8 mouse cellular contexts compared by ENCODE assay signal in the genomic region with DNA sequence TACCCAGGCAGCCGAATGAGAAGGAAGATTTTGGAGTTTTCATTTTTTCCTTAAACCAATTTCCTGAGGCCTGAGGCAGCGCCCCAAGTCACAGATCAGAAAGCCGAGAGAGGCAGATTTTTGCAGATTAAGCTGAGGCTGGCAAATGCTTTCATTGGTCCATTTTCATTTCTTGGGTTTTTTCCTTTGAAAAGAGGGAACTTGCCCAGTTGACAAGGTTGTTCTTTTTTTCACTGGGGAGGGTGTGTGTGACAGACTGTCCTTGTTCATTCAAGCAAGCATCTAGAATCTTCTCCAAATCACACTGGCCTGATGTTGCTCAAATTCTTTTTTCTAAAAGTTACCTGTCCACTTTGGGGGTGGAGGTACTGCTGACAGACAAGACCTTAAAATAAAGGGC. TPM values are rescaled to one million over a fixed set of nuclear protein-coding genes. Genes with fewer than 3 reads are reported as not detected.
DNase-seq lines count a peak whose midpoint lies in the region; ATAC-seq and TF ChIP-seq lines count a peak whose summit lies in the region.

No protein-coding gene starts in this region.

- no peak for TF ChIP-seq CTCF in intestine, postnatal 0 days (IDR thresholded peaks at IDR 0.05; ENCODE audit: low read depth)

- intact Hi-C loops in heart, postnatal 14 days (cut with DNase I), result no loop called here

- no peak for ATAC-seq in heart, embryonic 13.5 days (ENCODE audit: extremely low read depth, insufficient number of reproducible peaks, low FRiP score, low TSS enrichment)
- no peak for ATAC-seq in neural tube, embryonic 12.5 days (ENCODE audit: low FRiP score, low read depth)
- ATAC-seq in neural tube, embryonic 15.5 days (ENCODE audit: low FRiP score), result no peak
- no peak for ATAC-seq in intestine, postnatal 0 days

- no peak overlapping the region for H3K27ac ChIP-seq in heart, embryonic 13.5 days (replicated peaks)
- H3K27ac ChIP-seq in neural tube, embryonic 12.5 days, result no peak overlapping the region
- no peak overlapping the region for H3K27ac ChIP-seq in neural tube, embryonic 15.5 days (replicated peaks)
- no peak overlapping the region for H3K27ac ChIP-seq in intestine, postnatal 0 days (ENCODE audit: low read depth, low read length)

- peak overlapping the region; percentile 94 for H3K4me2 ChIP-seq in heart, embryonic 13.5 days
- H3K4me2 ChIP-seq in neural tube, embryonic 12.5 days (replicated peaks), result peak overlapping the region; percentile 94
- H3K4me2 ChIP-seq in neural tube, embryonic 15.5 days, result no peak overlapping the region
- H3K4me2 ChIP-seq in intestine, postnatal 0 days (replicated peaks; ENCODE audit: low read depth), result peak overlapping the region; percentile 91

- peak overlapping the region; percentile 64; the same call in 1 of the 2 replicates for H3K4me3 ChIP-seq in heart, embryonic 13.5 days
- H3K4me3 ChIP-seq in neural tube, embryonic 12.5 days, result 0 out of 2 replicates have a peak overlapping the region, but pooled peaks have one; percentile 8
- H3K4me3 ChIP-seq in neural tube, embryonic 15.5 days (replicated peaks), result no peak overlapping the region
- H3K4me3 ChIP-seq in intestine, postnatal 0 days (ENCODE audit: low read depth, low read length), result peak overlapping the region; percentile 69

- H3K4me1 ChIP-seq in heart, embryonic 13.5 days, result peaks cover 37% of the 10 kb centered on the region
- H3K4me1 ChIP-seq in neural tube, embryonic 12.5 days, result peaks cover 46% of the 10 kb centered on the region
- peaks cover 15% of the 10 kb centered on the region for H3K4me1 ChIP-seq in neural tube, embryonic 15.5 days
- peaks cover 4% of the 10 kb centered on the region; the same call in 1 of the 2 replicates for H3K4me1 ChIP-seq in intestine, postnatal 0 days (replicated peaks; ENCODE audit: control insufficient read depth, insufficient read depth, low read length)

- no peaks in the 10 kb centered on the region for H3K9me3 ChIP-seq in heart, embryonic 13.5 days
- no peaks in the 10 kb centered on the region for H3K9me3 ChIP-seq in neural tube, embryonic 12.5 days
- no peaks in the 10 kb centered on the region for H3K9me3 ChIP-seq in neural tube, embryonic 15.5 days (replicated peaks)
- H3K9me3 ChIP-seq in intestine, postnatal 0 days (ENCODE audit: control insufficient read depth), result no peaks in the 10 kb centered on the region

- no peak for DNase-seq in heart, postnatal 14 days
- no peak for DNase-seq in frontal cortex, postnatal 25 days (ENCODE audit: low spot score in 2 of 2)
- DNase-seq in spleen, postnatal 4 days (ENCODE audit: low spot score in 2 of 2), result no peak
- DNase-seq in cerebellum, adult 8-10 months, result no peak

- peaks cover 5% of the 10 kb centered on the region; the same call in 1 of the 2 replicates for H3K27me3 ChIP-seq in heart, embryonic 13.5 days (replicated peaks)
- 0 out of 2 replicates have a peak, but pooled peaks cover 5% of the 10 kb centered on the region for H3K27me3 ChIP-seq in neural tube, embryonic 12.5 days (replicated peaks)
- peaks cover 14% of the 10 kb centered on the region for H3K27me3 ChIP-seq in neural tube, embryonic 15.5 days (replicated peaks)
- H3K27me3 ChIP-seq in intestine, postnatal 0 days (replicated peaks; ENCODE audit: control insufficient read depth, insufficient read depth, low read length), result no peaks in the 10 kb centered on the region

- 42% methylated on average over 3 of the region's 3 CpGs for WGBS in heart, embryonic 13.5 days
- 47% methylated on average over 3 of the region's 3 CpGs for WGBS in neural tube, embryonic 12.5 days
- WGBS in neural tube, embryonic 15.5 days, result 42% methylated on average over 3 of the region's 3 CpGs
- WGBS in intestine, postnatal 0 days, result 58% methylated on average over 3 of the region's 3 CpGs

- no peaks in the 10 kb centered on the region for H3K36me3 ChIP-seq in heart, embryonic 13.5 days
- H3K36me3 ChIP-seq in neural tube, embryonic 12.5 days, result no peaks in the 10 kb centered on the region
- H3K36me3 ChIP-seq in neural tube, embryonic 15.5 days, result no peaks in the 10 kb centered on the region
- H3K36me3 ChIP-seq in intestine, postnatal 0 days (ENCODE audit: control insufficient read depth, insufficient read depth), result no peaks in the 10 kb centered on the region

- H3K9ac ChIP-seq in heart, embryonic 13.5 days, result no peak overlapping the region
- H3K9ac ChIP-seq in neural tube, embryonic 12.5 days, result no peak overlapping the region
- H3K9ac ChIP-seq in neural tube, embryonic 15.5 days (replicated peaks), result no peak overlapping the region
- no peak overlapping the region for H3K9ac ChIP-seq in intestine, postnatal 0 days (ENCODE audit: low read depth, low read length)

RNA-seq across cellular contexts. Expression of a gene that starts 2.5 kb away (rescaled TPM):
- polyA plus RNA-seq in heart, embryonic 13.5 days (2015; fragmentation: Nextera tagmentation; extraction: Ambion mirVana), result 3.0 and 3.1 TPM in 2 replicates
- total RNA-seq in heart, postnatal 14 days (2021), result under 1 TPM; 0.88 to 0.98 TPM
- polyA plus RNA-seq in neural tube, embryonic 12.5 days (2016; fragmentation: Nextera tagmentation; extraction: Ambion mirVana), result 7.8 and 8.4 TPM in 2 replicates
- polyA plus RNA-seq in neural tube, embryonic 15.5 days (2015; fragmentation: Nextera tagmentation; extraction: Ambion mirVana), result 1.5 and 4.2 TPM in 2 replicates
- 10.0 and 10.9 TPM in 2 replicates for polyA plus RNA-seq in intestine, postnatal 0 days (2015; fragmentation: Nextera tagmentation; extraction: Ambion mirVana)

RNA-seq across cellular contexts. Expression of a gene that starts 40.7 kb away (rescaled TPM):
- polyA plus RNA-seq in heart, embryonic 13.5 days (2015; fragmentation: Nextera tagmentation; extraction: Ambion mirVana), result 8.0 and 9.9 TPM in 2 replicates
- 1 to 10 TPM; 2.3 to 2.5 TPM for total RNA-seq in heart, postnatal 14 days (2021)
- 10.7 and 11.7 TPM in 2 replicates for polyA plus RNA-seq in neural tube, embryonic 12.5 days (2016; fragmentation: Nextera tagmentation; extraction: Ambion mirVana)
- 11.3 and 11.9 TPM in 2 replicates for polyA plus RNA-seq in neural tube, embryonic 15.5 days (2015; fragmentation: Nextera tagmentation; extraction: Ambion mirVana)
- 49.8 and 55.6 TPM in 2 replicates for polyA plus RNA-seq in intestine, postnatal 0 days (2015; fragmentation: Nextera tagmentation; extraction: Ambion mirVana)
